Mouse (Mus musculus): ENCODE data around the gene 3110021N24Rik. TPM values are rescaled to one million over a fixed set of nuclear protein-coding genes. Genes with fewer than 3 reads are reported as not detected.
A peak's percentile ranks its signal among the peaks of the same experiment; 100 is the strongest.

3110021N24Rik gene
- polyA plus RNA-seq, 1 experiment from 2014 or later: 1.9 TPM

GRCm38 (mm10) chr4:108759583-108759982 lies 40.1 kb downstream of the 3110021N24Rik start:
- no peak overlapping the region for H3K9ac ChIP-seq
- no peaks in the 10 kb centered on the region for H3K36me3 ChIP-seq
- no peak overlapping the region for H3K4me2 ChIP-seq
- H3K27ac ChIP-seq (replicated peaks): no peak overlapping the region
- H3K4me3 ChIP-seq: no peak overlapping the region
- no peaks in the 10 kb centered on the region for H3K9me3 ChIP-seq
- H3K4me1 ChIP-seq (replicated peaks): no peaks in the 10 kb centered on the region
- WGBS: 96% methylated on average over 3 of the region's 3 CpGs
- no peaks in the 10 kb centered on the region for H3K27me3 ChIP-seq
- ATAC-seq (ENCODE audit: low read depth): no peak

- H3K4me1 ChIP-seq (replicated peaks): no peaks in the 10 kb centered on the region
- no peaks in the 10 kb centered on the region for H3K27me3 ChIP-seq
- H3K9ac ChIP-seq: no peak overlapping the region
- no peak overlapping the region for H3K4me3 ChIP-seq
- H3K4me2 ChIP-seq: no peak overlapping the region
- H3K9me3 ChIP-seq: no peaks in the 10 kb centered on the region
- ATAC-seq (ENCODE audit: low read depth): no peak
- 0 out of 2 replicates have a peak, but pooled peaks cover 4% of the 10 kb centered on the region for H3K36me3 ChIP-seq
- H3K27ac ChIP-seq (replicated peaks): no peak overlapping the region
Measured at GRCm38 (mm10) chr4:108768527-108768926, 49.1 kb downstream of the 3110021N24Rik start.

GRCm38 (mm10) chr4:108779763-108780056 lies 60.3 kb downstream of the 3110021N24Rik start:
- Histone ChIP-seq H3K36me3 (no peaks in the 10 kb centered on the region), H3K9me3 (no peaks in the 10 kb centered on the region), H3K4me2 (peak overlapping the region; percentile 72), H3K27me3 (no peaks in the 10 kb centered on the region), H3K4me3 (peak overlapping the region; percentile 80), H3K9ac (peak overlapping the region; percentile 95), H3K27ac (replicated peaks) (peak overlapping the region; percentile 98), H3K4me1 (replicated peaks) (peaks cover 12% of the 10 kb centered on the region)
- no peak for ATAC-seq (ENCODE audit: low read depth)
- WGBS: under 1% methylated on average over 7 of the region's 7 CpGs

GRCm38 (mm10) chr4:108780057-108780863 lies 60.8 kb downstream of the 3110021N24Rik start, which contains the start of gene Zfyve9:
Zfyve9 (minus strand) TSS chr4:108780798.
- no peaks in the 10 kb centered on the region for H3K9me3 ChIP-seq
- no peaks in the 10 kb centered on the region for H3K36me3 ChIP-seq
- no peaks in the 10 kb centered on the region for H3K27me3 ChIP-seq
- WGBS: under 1% methylated on average over 103 of the region's 111 CpGs
- peak within 1 kb of the TSS; percentile 72 for H3K4me2 ChIP-seq
- H3K9ac ChIP-seq: peak within 1 kb of the TSS; percentile 95
- peak within 1 kb of the TSS; percentile 98 for H3K27ac ChIP-seq (replicated peaks)
- H3K4me3 ChIP-seq: peak within 1 kb of the TSS; percentile 80
- H3K4me1 ChIP-seq (replicated peaks): peaks cover 12% of the 10 kb centered on the region
- peak; percentile 93 for ATAC-seq (ENCODE audit: low read depth)

GRCm38 (mm10) chr4:108780864-108781205 lies 61.4 kb downstream of the 3110021N24Rik start:
- Histone ChIP-seq H3K9ac (peak overlapping the region; percentile 95), H3K27me3 (no peaks in the 10 kb centered on the region), H3K4me1 (replicated peaks) (peaks cover 12% of the 10 kb centered on the region), H3K36me3 (no peaks in the 10 kb centered on the region), H3K4me3 (peak overlapping the region; percentile 80), H3K27ac (replicated peaks) (peak overlapping the region; percentile 98), H3K4me2 (peak overlapping the region; percentile 72), H3K9me3 (no peaks in the 10 kb centered on the region)
- ATAC-seq (ENCODE audit: low read depth): no peak
- under 1% methylated on average over 20 of the region's 20 CpGs for WGBS

GRCm38 (mm10) chr4:108781596-108781995 lies 62.1 kb downstream of the 3110021N24Rik start:
- H3K36me3 ChIP-seq: no peaks in the 10 kb centered on the region
- ATAC-seq (ENCODE audit: low read depth): no peak
- no peak overlapping the region for H3K27ac ChIP-seq (replicated peaks)
- no peaks in the 10 kb centered on the region for H3K27me3 ChIP-seq
- H3K9ac ChIP-seq: no peak overlapping the region
- WGBS: 64% methylated on average over 3 of the region's 3 CpGs
- peak overlapping the region; percentile 80; the same call in 1 of the 2 replicates for H3K4me3 ChIP-seq
- H3K9me3 ChIP-seq: no peaks in the 10 kb centered on the region
- H3K4me2 ChIP-seq: peak overlapping the region; percentile 72
- H3K4me1 ChIP-seq (replicated peaks): peaks cover 12% of the 10 kb centered on the region

GRCm38 (mm10) chr4:108782421-108783085 lies 63.1 kb downstream of the 3110021N24Rik start:
- Histone ChIP-seq H3K27me3 (no peaks in the 10 kb centered on the region), H3K36me3 (no peaks in the 10 kb centered on the region), H3K4me2 (no peak overlapping the region), H3K27ac (replicated peaks) (no peak overlapping the region), H3K9me3 (no peaks in the 10 kb centered on the region), H3K4me1 (replicated peaks) (peaks cover 12% of the 10 kb centered on the region), H3K4me3 (no peak overlapping the region), H3K9ac (no peak overlapping the region)
- ATAC-seq (ENCODE audit: low read depth): no peak
- WGBS: 40% methylated on average over 8 of the region's 8 CpGs

- 78% methylated on average over 6 of the region's 6 CpGs for WGBS
- no peaks in the 10 kb centered on the region for H3K27me3 ChIP-seq
- no peak overlapping the region for H3K27ac ChIP-seq (replicated peaks)
- H3K4me1 ChIP-seq (replicated peaks): no peaks in the 10 kb centered on the region
- H3K4me3 ChIP-seq: no peak overlapping the region
- no peak overlapping the region for H3K4me2 ChIP-seq
- no peaks in the 10 kb centered on the region for H3K36me3 ChIP-seq
- no peak for ATAC-seq (ENCODE audit: low read depth)
- no peaks in the 10 kb centered on the region for H3K9me3 ChIP-seq
- H3K9ac ChIP-seq: no peak overlapping the region
Measured at GRCm38 (mm10) chr4:108789258-108789936, 69.9 kb downstream of the 3110021N24Rik start.

- no peak overlapping the region for H3K9ac ChIP-seq
- no peak overlapping the region for H3K4me2 ChIP-seq
- WGBS: 65% methylated on average over 1 of the region's 1 CpGs
- no peak overlapping the region for H3K27ac ChIP-seq (replicated peaks)
- no peaks in the 10 kb centered on the region for H3K27me3 ChIP-seq
- H3K4me3 ChIP-seq: no peak overlapping the region
- no peaks in the 10 kb centered on the region for H3K4me1 ChIP-seq (replicated peaks)
- H3K9me3 ChIP-seq: no peaks in the 10 kb centered on the region
- H3K36me3 ChIP-seq: no peaks in the 10 kb centered on the region
- ATAC-seq (ENCODE audit: low read depth): no peak
Measured at GRCm38 (mm10) chr4:108790507-108790906, 71.1 kb downstream of the 3110021N24Rik start.

GRCm38 (mm10) chr4:108793941-108794340 lies 74.5 kb downstream of the 3110021N24Rik start:
- Histone ChIP-seq H3K9me3 (no peaks in the 10 kb centered on the region), H3K27ac (replicated peaks) (no peak overlapping the region), H3K4me2 (no peak overlapping the region), H3K36me3 (no peaks in the 10 kb centered on the region), H3K9ac (no peak overlapping the region), H3K4me1 (replicated peaks) (peaks cover 4% of the 10 kb centered on the region; the same call in 1 of the 2 replicates), H3K27me3 (no peaks in the 10 kb centered on the region), H3K4me3 (no peak overlapping the region)
- WGBS: 90% methylated on average over 1 of the region's 1 CpGs
- ATAC-seq (ENCODE audit: low read depth): no peak

- Histone ChIP-seq H3K4me1 (replicated peaks) (peaks cover 4% of the 10 kb centered on the region; the same call in 1 of the 2 replicates), H3K27ac (replicated peaks) (no peak overlapping the region), H3K9me3 (no peaks in the 10 kb centered on the region), H3K4me2 (no peak overlapping the region), H3K36me3 (no peaks in the 10 kb centered on the region), H3K27me3 (no peaks in the 10 kb centered on the region), H3K9ac (no peak overlapping the region), H3K4me3 (no peak overlapping the region)
- 46% methylated on average over 4 of the region's 4 CpGs for WGBS
- ATAC-seq (ENCODE audit: low read depth): no peak
Measured at GRCm38 (mm10) chr4:108796701-108797100, 77.3 kb downstream of the 3110021N24Rik start.

Measured in neural tube, embryonic 13.5 days (tissue).